Mouse (Mus musculus): ENCODE data around the gene Sv2b.

- TF ChIP-seq POLR2A (IDR thresholded peaks at IDR 0.05; ENCODE audit: insufficient read depth, low read depth, low read length) (no peak), CTCF (IDR thresholded peaks at IDR 0.05) (no peak)
These were observed 223.6 kb downstream of the Sv2b start for GRCm38 (mm10) chr7:75085473-75085872.

All from heart, adult 2 months (tissue).